Mouse (Mus musculus) spleen, postnatal 4 days (tissue): ENCODE results near the gene Mmp8.

Experiments
- DNase-seq, 2 experiments: peaks; one replicate each; pipeline ENCODE4 v3.0.0; 2022; ENCODE audit warnings: low spot score in 2 of 2

The Mmp8 gene

DNA sequence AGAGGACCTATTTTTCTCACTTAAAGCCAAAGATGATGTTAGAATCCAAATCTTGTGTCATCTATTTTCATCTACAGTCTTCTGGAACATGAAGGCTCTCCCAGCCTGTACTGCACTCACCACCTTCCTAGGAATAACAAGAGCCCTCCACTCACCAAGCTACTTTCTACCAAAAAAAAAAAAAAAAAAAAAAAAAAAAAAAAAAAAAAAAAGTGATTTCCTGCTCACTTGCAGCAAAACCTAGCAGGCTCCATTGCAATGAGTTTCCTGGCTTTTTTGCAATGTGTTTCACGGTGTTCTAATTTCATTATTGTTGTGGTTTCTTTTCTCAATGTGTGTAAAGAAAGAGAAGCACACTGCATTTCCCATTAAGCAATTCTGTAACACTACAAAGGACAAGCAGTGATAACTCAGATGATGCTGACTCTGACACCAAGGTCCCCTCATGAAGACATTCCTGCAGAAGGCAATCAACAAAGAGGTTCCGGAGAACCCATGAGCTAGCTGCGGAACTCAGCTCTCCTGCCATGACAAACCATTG, 35.1 kb downstream of the Mmp8 start:
- no peak for DNase-seq

DNA sequence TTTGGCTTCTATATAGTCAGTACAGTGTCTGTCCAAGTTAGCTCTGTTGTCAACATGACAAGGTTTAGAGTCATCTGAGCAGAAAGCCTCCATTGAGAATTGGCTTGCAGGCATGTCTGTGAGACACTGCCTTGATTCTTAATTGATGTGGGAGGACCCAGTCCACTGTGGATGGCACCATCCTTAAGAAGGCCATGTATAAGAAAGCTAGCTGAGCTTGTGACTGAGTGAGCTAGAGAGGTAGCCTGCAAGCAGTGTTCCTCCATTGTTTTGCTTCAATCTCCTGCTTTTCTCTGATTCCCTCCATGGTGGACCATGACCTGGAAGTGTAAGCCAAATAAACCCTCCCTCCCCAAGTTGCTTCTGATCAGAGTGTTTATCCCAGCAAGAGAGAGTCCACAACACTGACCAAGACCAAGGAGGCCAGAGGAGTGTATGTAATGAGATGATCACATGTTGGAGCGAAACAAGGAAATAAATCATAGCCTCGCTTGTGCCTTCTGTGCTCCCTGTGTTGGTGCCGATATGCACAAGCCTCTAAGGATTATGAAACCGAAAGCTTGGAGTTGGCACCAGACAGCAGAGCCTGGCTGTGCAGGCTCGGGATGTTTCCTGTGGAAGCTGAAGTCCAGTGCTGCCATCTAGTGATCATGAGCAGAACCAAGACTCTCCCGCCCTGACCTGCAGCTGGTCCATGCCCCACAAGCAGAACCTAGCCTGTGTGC, 36.7 kb downstream of the Mmp8 start:
- DNase-seq: peak; percentile 63 to 77

GRCm38 (mm10) chr9:7602982-7603742, 44.9 kb downstream of the Mmp8 start:
- DNase-seq: peak; percentile 59 to 78

DNA sequence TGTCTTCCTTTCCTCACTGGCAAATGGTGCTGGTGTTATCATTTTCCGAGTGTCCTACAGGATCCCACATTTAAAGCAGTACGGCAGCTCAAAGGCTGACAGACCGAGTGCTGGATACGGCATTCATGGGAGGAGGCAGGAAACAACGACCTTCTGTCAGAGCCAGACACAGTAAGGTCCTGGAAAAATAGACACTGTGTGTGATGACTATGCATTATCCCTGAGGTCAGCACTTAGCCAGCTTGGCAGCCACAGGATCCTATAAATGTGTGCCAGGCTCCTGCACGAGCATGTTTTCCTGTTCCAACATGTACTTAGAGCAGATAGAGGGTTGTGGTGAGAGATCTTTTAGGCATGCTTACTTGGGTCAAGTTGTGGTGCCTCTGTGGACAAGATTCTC, 45.7 kb downstream of the Mmp8 start:
- no peak for DNase-seq

- no peak for DNase-seq
Observed at GRCm38 (mm10) chr9:7605638-7606037, 47.4 kb downstream of the Mmp8 start.
